ENCODE assay signal across 7 mouse cellular contexts in the genomic region with DNA sequence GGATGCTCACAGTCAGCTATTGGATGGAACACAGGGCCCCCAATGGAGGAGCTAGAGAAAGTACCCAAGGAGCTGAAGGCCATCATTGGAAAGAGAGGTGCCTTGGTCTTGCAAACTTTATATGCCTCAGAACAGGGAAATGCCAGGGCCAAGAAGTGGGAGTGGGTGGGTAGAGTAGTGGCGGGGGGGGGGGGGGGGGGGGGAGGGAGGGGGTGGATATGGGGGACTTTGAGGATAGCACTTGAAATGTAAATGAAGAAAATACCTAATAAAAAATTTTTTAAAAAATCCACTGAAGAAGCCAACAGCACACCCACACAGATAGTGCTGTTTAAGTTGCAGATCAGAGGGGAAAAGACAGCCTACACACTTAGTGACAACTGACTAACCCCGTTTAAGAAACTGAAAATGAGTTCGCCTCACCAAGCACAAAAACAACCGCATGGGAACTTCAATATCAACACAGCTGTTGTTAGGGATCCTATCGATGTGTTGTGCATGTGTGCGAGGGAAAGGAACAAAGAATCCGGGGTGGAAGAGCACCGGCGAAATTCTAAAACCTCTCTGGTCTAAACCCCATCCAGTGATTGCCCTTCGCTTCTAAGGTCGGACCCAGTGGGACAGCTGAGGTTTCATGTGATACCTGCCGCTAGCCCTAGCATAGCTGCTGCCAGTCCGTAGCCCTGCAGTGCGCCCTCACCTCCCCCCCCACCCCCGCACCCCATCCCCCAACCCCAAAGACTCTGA. TPM values are rescaled to one million over a fixed set of nuclear protein-coding genes. Genes with fewer than 3 reads are reported as not detected.
DNase-seq lines count a peak whose midpoint lies in the region; ATAC-seq and TF ChIP-seq lines count a peak whose summit lies in the region.

No protein-coding gene starts in this region.

- H3K9me3 ChIP-seq in stomach, embryonic 14.5 days (ENCODE audit: control insufficient read depth, low read depth, low read length) = no peaks in the 10 kb centered on the region
- no peaks in the 10 kb centered on the region for H3K9me3 ChIP-seq in stomach, postnatal 0 days (ENCODE audit: control insufficient read depth, low read length)
- H3K9me3 ChIP-seq in forebrain, embryonic 16.5 days (ENCODE audit: control insufficient read depth, low read length) = no peaks in the 10 kb centered on the region
- no peaks in the 10 kb centered on the region for H3K9me3 ChIP-seq in midbrain, embryonic 10.5 days (replicated peaks)

- TF ChIP-seq CTCF in stomach, postnatal 0 days (IDR thresholded peaks at IDR 0.05; ENCODE audit: low read depth) = no peak

- WGBS in stomach, embryonic 14.5 days = 19% methylated on average over 15 of the region's 15 CpGs
- 13% methylated on average over 14 of the region's 15 CpGs for WGBS in stomach, postnatal 0 days
- WGBS in forebrain, embryonic 16.5 days = 2% methylated on average over 14 of the region's 15 CpGs
- 5% methylated on average over 14 of the region's 15 CpGs for WGBS in midbrain, embryonic 10.5 days

- peaks cover 8% of the 10 kb centered on the region; the same call in 1 of the 2 replicates for H3K4me1 ChIP-seq in stomach, embryonic 14.5 days (ENCODE audit: control insufficient read depth, insufficient read depth, low read length)
- H3K4me1 ChIP-seq in stomach, postnatal 0 days (replicated peaks; ENCODE audit: control insufficient read depth, insufficient read depth) = no peaks in the 10 kb centered on the region
- H3K4me1 ChIP-seq in forebrain, embryonic 16.5 days (replicated peaks; ENCODE audit: control insufficient read depth, insufficient read depth, low read length) = peaks cover 6% of the 10 kb centered on the region
- H3K4me1 ChIP-seq in midbrain, embryonic 10.5 days = peaks cover 32% of the 10 kb centered on the region

- H3K9ac ChIP-seq in stomach, embryonic 14.5 days (replicated peaks; ENCODE audit: low read depth, low read length) = no peak overlapping the region
- no peak overlapping the region for H3K9ac ChIP-seq in stomach, postnatal 0 days (ENCODE audit: low read length)
- peak overlapping the region; percentile 48 for H3K9ac ChIP-seq in forebrain, embryonic 16.5 days (replicated peaks; ENCODE audit: low read depth, low read length)

- no peaks in the 10 kb centered on the region for H3K36me3 ChIP-seq in stomach, embryonic 14.5 days (ENCODE audit: control insufficient read depth, insufficient read depth, low read length)
- H3K36me3 ChIP-seq in stomach, postnatal 0 days (ENCODE audit: control insufficient read depth, insufficient read depth, low read length) = no peaks in the 10 kb centered on the region
- no peaks in the 10 kb centered on the region for H3K36me3 ChIP-seq in forebrain, embryonic 16.5 days (ENCODE audit: control insufficient read depth, insufficient read depth)
- no peaks in the 10 kb centered on the region for H3K36me3 ChIP-seq in midbrain, embryonic 10.5 days

- no peak for ATAC-seq in stomach, embryonic 14.5 days (ENCODE audit: insufficient number of reproducible peaks, insufficient read depth, low FRiP score, low read depth)
- no peak for ATAC-seq in stomach, postnatal 0 days (ENCODE audit: low FRiP score, low TSS enrichment)
- ATAC-seq in forebrain, embryonic 16.5 days = no peak
- no peak for ATAC-seq in megakaryocyte-erythroid progenitor cell, adult 5-6 weeks (replicated peaks; ENCODE audit: low FRiP score, low TSS enrichment, poor library complexity, severe bottlenecking)

- H3K27me3 ChIP-seq in stomach, embryonic 14.5 days (ENCODE audit: control insufficient read depth, insufficient read depth, low read length) = no peaks in the 10 kb centered on the region
- H3K27me3 ChIP-seq in stomach, postnatal 0 days (ENCODE audit: control insufficient read depth, insufficient read depth, low read length) = no peaks in the 10 kb centered on the region
- no peaks in the 10 kb centered on the region for H3K27me3 ChIP-seq in forebrain, embryonic 16.5 days (replicated peaks; ENCODE audit: control insufficient read depth, insufficient read depth, low read length)
- no peaks in the 10 kb centered on the region for H3K27me3 ChIP-seq in midbrain, embryonic 10.5 days (ENCODE audit: low read depth, poor library complexity, severe bottlenecking)

- TF ChIP-seq EP300 in stomach, postnatal 0 days (optimal IDR thresholded peaks at IDR 0.05) = no peak

- H3K4me2 ChIP-seq in stomach, embryonic 14.5 days (replicated peaks; ENCODE audit: low read depth, low read length) = peak overlapping the region; percentile 32; the same call in 1 of the 2 replicates
- no peak overlapping the region; the same call in 1 of the 2 replicates for H3K4me2 ChIP-seq in stomach, postnatal 0 days (replicated peaks; ENCODE audit: low read depth)
- H3K4me2 ChIP-seq in forebrain, embryonic 16.5 days (ENCODE audit: low read length) = peak overlapping the region; percentile 49

- H3K27ac ChIP-seq in stomach, embryonic 14.5 days (ENCODE audit: low read length) = no peak overlapping the region
- no peak overlapping the region for H3K27ac ChIP-seq in stomach, postnatal 0 days (replicated peaks)
- no peak overlapping the region for H3K27ac ChIP-seq in forebrain, embryonic 16.5 days (ENCODE audit: low read length)
- peak overlapping the region; percentile 83 for H3K27ac ChIP-seq in midbrain, embryonic 10.5 days (replicated peaks)

- no peak for DNase-seq in stomach, postnatal 0 days (ENCODE audit: low spot score)
- peak; percentile 52 for DNase-seq in midbrain, embryonic 10.5 days (ENCODE audit: low spot score)
- no peak for DNase-seq in right cerebral cortex, adult 2 months (ENCODE audit: low spot score in 2 of 2)
- no peak for DNase-seq in adrenal gland, adult (ENCODE audit: inconsistent age in 2 of 2, low spot score in 1 of 2)

- H3K4me3 ChIP-seq in stomach, embryonic 14.5 days (ENCODE audit: low read depth, low read length) = no peak overlapping the region
- H3K4me3 ChIP-seq in stomach, postnatal 0 days (ENCODE audit: low read depth, low read length) = no peak overlapping the region
- H3K4me3 ChIP-seq in forebrain, embryonic 16.5 days (replicated peaks; ENCODE audit: low read length) = peak overlapping the region; percentile 29
- peak overlapping the region; percentile 42 for H3K4me3 ChIP-seq in midbrain, embryonic 10.5 days

RNA-seq across cellular contexts. Expression of a gene that starts 13.1 kb away (rescaled TPM):
- 39.9 and 40.5 TPM in 2 replicates for polyA plus RNA-seq in stomach, embryonic 14.5 days (2014; fragmentation: Nextera tagmentation; extraction: Ambion mirVana)
- 34.8 and 36.3 TPM in 2 replicates for polyA plus RNA-seq in stomach, postnatal 0 days (2015; fragmentation: Nextera tagmentation; extraction: Ambion mirVana)
- 4.5 and 6.1 TPM in 2 replicates for polyA plus RNA-seq in forebrain, embryonic 16.5 days (2015; fragmentation: Nextera tagmentation; extraction: Ambion mirVana)
- 14.2 and 15.3 TPM in 2 replicates for polyA plus RNA-seq in midbrain, embryonic 10.5 days (2016; fragmentation: Nextera tagmentation; extraction: Ambion mirVana)
- 25.8 and 28.9 TPM in 2 replicates for total RNA-seq in megakaryocyte-erythroid progenitor cell, adult 5-6 weeks (2014; fragmentation: Nextera tagmentation)
- total RNA-seq in megakaryocyte-erythroid progenitor cell, adult 5-6 weeks (2017) = 16.5 and 20.0 TPM in 2 replicates

Comparison
In these comparisons a context has a peak if more than half of its experiments do, and no peak if none do; other contexts are left out.
1. H3K4me3 ChIP-seq: peak in forebrain, embryonic 16.5 days (single experiment) and midbrain, embryonic 10.5 days (single experiment); none in stomach, embryonic 14.5 days (single experiment) and stomach, postnatal 0 days (single experiment).